Mouse (Mus musculus) small intestine, adult 2 months (tissue): Measurements from ENCODE around the gene Strn3.

Source experiments
- CTCF ChIP-seq: fragments of 200-500 bp; IDR thresholded peaks from 2 replicates; pipeline ENCODE4 v1.5.1; 2012; ENCODE audit warnings: low read depth, mild to moderate bottlenecking, control low read depth, inconsistent platforms, low read length, moderate library complexity, mixed read lengths; ENCODE audit not compliant: insufficient replicate concordance, insufficient read length; ENCODE audit errors: extremely low read depth
- POLR2A ChIP-seq: fragments of 200-500 bp; IDR thresholded peaks from 2 replicates; pipeline ENCODE4 v1.6.1; 2012; ENCODE audit warnings: low read depth, mild to moderate bottlenecking, control low read depth, inconsistent platforms, low read length, moderate library complexity

- TF ChIP-seq CTCF, result no peak
- TF ChIP-seq POLR2A, result no peak
These were observed 26.9 kb upstream of the Strn3 start for GRCm38 (mm10) chr12:51718617-51719016.
